Mouse (Mus musculus): ENCODE measurements around the gene Commd2.

- no peak for TF ChIP-seq E2F4 (IDR thresholded peaks at IDR 0.05; ENCODE audit: insufficient replicate concordance, low read depth, low read length)
- no peak for TF ChIP-seq POLR2A (IDR thresholded peaks at IDR 0.05; ENCODE audit: low read depth, low read length)
- no peak for TF ChIP-seq CHD1 (IDR thresholded peaks at IDR 0.05; ENCODE audit: low read depth, low read length)
- no peak for TF ChIP-seq USF1 (IDR thresholded peaks at IDR 0.05; ENCODE audit: low read depth, low read length)
- no peak for TF ChIP-seq CTCF (conservative IDR thresholded peaks at IDR 0.05 in 1 of 2, IDR thresholded peaks at IDR 0.05 in 1 of 2; ENCODE audit: low read depth in 2 of 2, low read length in 2 of 2)
- TF ChIP-seq CHD2 (IDR thresholded peaks at IDR 0.05; ENCODE audit: low read length), result no peak
- no peak for TF ChIP-seq ZKSCAN1 (IDR thresholded peaks at IDR 0.05; ENCODE audit: borderline replicate concordance, low read depth, low read length)
Observed at GRCm38 (mm10) chr3:57664682-57665081, 13.2 kb upstream of the Commd2 start.
